Mouse (Mus musculus): ENCODE measurements around the gene Galnt14. TPM values are rescaled to one million over a fixed set of nuclear protein-coding genes. Genes with fewer than 3 reads are reported as not detected.

Galnt14 gene
- total RNA-seq, 2 experiments from 2014 or later, result not detected

- intact Hi-C loops (cut with DNase I), result no loop called here
These were observed 122.7 kb downstream of the Galnt14 start for GRCm38 (mm10) chr17:73587573-73587972.

GRCm38 (mm10) chr17:73574186-73574585 lies 136.1 kb downstream of the Galnt14 start:
- intact Hi-C loops (cut with DNase I), result loop anchor here (5.0 to 10.0 kb wide), 2 partner anchors 141 to 168 kb away; partner anchors contain the start of gene Galnt14
- no peak for DNase-seq

More at GRCm38 (mm10) chr17:73587573-73587972, 122.7 kb downstream of the Galnt14 start:
- no peak for DNase-seq

DNA sequence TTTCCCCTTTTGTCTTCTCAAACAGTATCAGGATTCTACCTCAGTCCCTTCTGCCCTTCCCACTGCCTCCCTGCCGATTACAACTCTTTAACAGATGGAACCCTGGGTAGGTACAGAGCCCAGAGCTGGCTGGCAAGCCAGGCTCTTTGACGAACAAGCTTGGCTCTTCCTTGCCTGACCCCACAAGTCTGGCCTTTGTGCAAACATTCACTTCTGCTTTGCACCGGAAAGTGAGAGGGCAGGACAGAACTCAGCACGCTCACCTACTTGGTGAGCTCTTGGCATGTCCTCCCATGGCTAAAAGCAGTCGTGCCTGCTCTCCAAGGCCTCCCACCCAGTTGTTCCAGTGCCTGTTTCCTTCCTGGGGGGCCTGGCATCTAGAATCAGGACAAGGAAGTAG lies 137.4 kb downstream of the Galnt14 start:
- DNase-seq, result no peak
- intact Hi-C loops (cut with DNase I), result loop anchor here (2.0 to 10.0 kb wide), 3 partner anchors 142 to 310 kb away; partner anchors contain the start of gene Galnt14

DNA sequence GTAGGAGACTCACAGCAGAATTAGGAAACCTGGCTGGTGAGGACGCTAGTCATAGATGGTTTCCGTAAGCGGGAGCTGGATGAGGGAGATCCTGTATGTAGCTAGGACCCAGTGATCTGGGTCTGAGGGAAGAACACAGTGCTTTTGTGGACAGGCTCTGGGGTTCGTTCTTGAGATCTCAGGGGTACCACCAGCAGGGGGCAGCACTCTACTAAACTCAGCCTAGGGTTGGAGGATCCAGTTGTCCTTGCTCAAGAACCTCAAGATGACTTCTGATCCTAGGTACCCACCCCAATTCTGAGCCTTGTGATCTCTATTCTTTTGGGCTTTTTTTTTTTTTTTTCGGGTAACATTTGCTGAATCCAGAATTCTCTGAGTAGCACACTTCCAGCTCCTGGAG lies 137.8 kb downstream of the Galnt14 start:
- peak; percentile 31 to 56 for DNase-seq
- intact Hi-C loops (cut with DNase I), result loop anchor here (2.0 to 10.0 kb wide), 3 partner anchors 142 to 310 kb away; partner anchors contain the start of gene Galnt14

DNA sequence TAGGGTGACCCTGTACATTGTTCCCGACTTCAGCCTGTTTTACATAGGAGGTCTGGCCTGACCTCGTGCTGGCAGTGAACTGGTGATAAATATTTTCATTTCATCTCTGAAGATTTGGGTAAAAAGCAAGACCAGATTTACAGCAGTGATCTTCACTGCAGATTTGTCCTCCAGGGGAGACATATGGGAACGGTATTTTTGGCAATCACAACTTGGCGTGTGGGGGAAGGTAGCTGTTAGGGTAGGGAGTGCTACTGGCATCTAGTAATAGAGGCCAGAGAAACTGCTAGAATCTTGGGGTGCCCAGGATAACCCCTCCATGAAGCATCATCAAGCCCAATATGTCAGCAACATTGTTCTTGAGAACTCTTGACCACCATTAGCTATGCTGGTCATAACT lies 138.3 kb downstream of the Galnt14 start:
- intact Hi-C loops (cut with DNase I), result loop anchor here (2.0 to 10.0 kb wide), 3 partner anchors 143 to 311 kb away; partner anchors contain the start of gene Galnt14
- no peak for DNase-seq

GRCm38 (mm10) chr17:73568204-73568603 lies 142.0 kb downstream of the Galnt14 start:
- no peak for DNase-seq
- intact Hi-C loops (cut with DNase I), result no loop called here

- no peak for DNase-seq
- intact Hi-C loops (cut with DNase I), result no loop called here
These were observed 149.1 kb downstream of the Galnt14 start for GRCm38 (mm10) chr17:73561149-73561548.

DNA sequence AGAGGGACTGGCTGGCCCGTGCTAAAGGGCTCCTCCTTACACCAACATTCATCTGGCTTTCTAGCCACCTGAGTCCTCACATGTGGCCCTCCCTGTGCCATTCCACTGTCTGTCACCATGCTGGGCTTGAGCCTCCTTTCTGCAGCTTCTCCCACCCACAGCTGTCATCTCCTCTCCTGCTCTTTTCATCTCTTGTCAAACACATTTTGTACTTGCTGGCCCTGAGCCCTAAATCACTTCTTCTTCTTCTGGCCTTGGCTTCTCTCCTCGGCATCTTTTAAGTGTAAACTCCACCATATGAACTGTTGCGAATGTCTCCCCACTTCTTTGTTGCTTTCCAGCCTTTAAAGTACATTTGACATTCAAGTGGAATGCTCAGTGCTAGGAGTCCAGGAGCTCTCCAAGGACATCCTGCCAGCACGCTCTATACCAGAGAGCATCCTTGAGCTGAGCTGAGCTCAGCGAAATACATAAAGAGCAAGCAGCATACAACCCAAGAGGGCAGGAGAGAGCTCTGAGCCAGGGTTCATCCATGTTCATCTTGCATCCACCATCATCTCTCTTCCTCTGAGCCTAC lies 150.0 kb downstream of the Galnt14 start:
- intact Hi-C loops (cut with DNase I), result no loop called here
- no peak for DNase-seq

DNA sequence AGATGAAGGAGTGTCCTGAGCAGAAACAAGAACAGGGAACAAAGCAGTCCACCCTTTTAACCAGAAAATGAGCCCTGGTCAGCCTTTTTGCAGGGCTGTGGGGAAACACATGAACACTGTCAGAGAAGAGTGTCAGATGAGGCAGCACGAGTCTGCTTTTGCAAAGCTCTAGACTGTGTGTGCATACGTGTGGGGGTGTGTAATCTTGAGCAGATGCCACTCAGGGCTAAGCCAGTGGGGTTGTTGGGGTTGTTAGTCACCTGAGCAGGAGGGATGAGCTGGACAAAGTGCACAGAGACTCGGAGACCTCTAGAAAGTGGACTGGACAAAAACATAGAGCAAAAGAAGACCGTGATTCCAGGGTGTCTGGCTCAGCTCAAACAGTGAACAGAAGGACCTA lies 150.8 kb downstream of the Galnt14 start:
- intact Hi-C loops (cut with DNase I), result no loop called here
- no peak for DNase-seq

DNA sequence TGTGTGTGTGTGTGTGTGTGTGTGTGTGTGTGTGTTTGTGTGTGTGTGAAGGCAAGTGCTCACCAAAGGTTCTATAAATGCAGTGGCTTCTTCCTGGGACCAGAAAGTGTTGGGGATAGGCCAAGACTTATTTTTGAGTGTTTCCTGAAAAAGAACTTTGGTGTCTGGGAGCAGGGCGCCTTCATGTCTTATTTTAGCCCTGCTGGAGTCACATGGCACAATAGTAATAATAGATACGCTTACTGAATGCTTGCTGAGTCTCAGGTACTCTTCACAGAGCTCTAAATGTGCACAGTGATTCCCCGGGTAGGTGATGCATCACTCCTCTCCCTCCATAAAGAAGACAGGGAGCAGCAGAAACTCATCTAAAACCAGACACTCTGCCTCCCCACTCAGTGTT lies 153.2 kb downstream of the Galnt14 start:
- DNase-seq, result no peak

GRCm38 (mm10) chr17:73556436-73556835 lies 153.8 kb downstream of the Galnt14 start:
- no peak for DNase-seq

More for the DNA sequence above, 153.2 kb downstream of the Galnt14 start:
- intact Hi-C loops (cut with DNase I), result no loop called here

DNA sequence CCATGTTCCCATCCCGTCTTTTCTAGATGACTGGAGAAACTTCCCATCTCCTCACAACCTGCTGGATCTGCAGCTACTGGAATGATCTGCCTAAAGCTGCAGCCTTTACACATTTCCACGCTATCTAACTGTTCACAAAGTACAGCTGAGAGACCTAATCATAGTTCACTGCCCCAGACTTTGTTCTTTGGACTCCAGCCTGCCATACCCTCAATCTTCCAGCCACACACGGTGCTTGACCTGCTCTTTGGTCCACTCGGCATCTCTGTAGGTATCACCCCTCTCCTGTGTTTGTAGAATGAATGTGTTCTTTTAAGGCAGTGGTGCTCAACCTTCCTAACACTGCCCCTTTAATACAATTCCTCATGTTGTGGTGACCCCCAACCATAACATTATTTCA lies 155.6 kb downstream of the Galnt14 start:
- intact Hi-C loops (cut with DNase I), result no loop called here
- no peak for DNase-seq

More at GRCm38 (mm10) chr17:73556436-73556835, 153.8 kb downstream of the Galnt14 start:
- intact Hi-C loops (cut with DNase I), result no loop called here

DNA sequence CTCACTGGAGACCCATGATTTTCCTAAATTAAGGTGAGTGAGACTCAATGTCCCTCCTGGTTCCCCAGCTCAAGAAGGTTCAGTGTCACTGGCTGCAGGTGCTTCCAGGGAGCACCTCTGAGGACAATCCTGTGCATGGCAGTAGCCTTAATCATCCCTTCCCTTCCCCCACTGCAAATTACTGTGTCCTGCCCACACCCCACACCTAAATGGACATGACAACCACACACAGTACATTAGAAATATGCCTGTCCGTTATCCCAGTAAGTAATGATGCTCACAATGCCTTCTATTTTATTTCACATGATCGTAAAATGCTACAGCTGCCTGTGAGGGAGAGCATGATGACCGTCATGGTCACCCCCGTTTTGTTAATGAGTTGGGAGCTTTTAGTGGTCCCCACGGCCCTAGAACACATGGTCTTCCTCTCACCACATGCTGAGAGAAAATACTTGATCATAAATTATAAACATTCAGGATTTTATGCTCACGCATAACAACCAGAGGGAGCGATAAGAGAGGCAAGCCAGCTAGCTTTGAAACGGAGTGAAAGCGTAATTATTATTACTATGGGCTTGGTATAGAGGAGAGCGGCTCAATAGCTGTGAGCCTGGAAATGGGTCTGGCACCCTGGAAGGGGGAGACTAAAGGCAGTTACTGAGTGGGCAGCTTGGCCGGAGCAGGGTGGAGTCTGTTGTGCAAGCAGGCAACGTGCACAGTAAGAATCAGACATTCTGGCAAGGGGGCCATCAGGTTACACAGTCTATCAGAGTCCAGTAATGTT lies 161.3 kb downstream of the Galnt14 start:
- intact Hi-C loops (cut with DNase I), result no loop called here
- DNase-seq, result no peak

DNA sequence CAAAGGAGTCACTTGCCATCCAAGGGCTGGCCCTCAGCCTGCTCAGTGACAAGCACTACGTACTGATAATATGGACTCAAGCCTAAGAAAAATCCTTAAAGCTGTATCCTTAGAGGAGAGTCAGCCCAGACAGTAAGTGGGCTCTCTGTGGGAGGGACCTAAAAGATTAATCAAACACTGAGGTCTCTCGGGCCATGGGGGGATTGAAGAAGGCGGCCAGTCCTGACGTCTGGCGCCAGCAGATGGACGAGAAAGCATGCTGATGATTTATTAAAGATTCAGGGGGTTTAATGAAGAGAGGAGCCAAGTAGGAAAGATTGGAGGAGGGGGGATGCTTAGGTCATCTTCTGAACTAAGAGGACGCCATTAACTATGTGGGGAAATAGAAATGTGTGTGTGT lies 162.1 kb downstream of the Galnt14 start:
- intact Hi-C loops (cut with DNase I), result no loop called here
- DNase-seq, result no peak

GRCm38 (mm10) chr17:73547483-73547882 lies 162.8 kb downstream of the Galnt14 start:
- intact Hi-C loops (cut with DNase I), result no loop called here
- no peak for DNase-seq

DNA sequence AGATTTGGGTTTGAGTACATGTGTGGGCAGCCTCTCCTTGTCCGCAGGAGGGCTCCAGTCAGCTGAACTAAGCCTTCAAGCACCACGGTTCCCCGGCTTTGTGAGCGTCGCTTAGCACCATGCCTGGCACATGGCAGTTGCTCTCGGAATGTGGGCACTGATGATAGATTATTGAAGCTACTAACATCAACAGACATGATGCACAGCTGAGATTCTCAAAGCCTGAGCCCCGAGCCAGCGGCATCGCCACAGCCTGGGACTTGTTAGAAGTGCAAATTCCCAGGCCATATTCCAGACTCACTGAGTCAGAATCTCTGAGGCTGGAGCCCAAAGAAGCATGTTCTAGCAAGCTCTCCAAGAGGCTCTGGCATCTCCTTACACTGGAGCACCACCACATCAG lies 168.3 kb downstream of the Galnt14 start:
- intact Hi-C loops (cut with DNase I), result no loop called here
- no peak for DNase-seq

DNA sequence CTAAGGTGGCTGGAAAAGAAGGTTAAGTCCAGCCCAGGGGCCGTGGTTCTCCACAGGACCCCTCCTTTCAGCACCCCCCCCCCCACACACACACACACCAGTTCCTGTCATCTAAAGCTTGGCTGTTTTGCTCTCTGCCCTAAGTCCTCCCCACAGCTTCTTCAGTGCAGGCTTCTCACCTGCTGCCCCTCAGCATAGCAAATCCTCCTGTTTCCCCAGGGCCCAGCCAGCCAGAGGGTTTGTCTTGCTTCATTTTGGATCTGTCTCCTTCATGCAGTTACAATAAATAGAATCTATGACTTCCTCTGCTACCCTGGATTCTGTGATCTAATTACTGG lies 169.1 kb downstream of the Galnt14 start:
- intact Hi-C loops (cut with DNase I), result no loop called here
- no peak for DNase-seq

- DNase-seq, result no peak
- intact Hi-C loops (cut with DNase I), result no loop called here
These were observed 169.6 kb downstream of the Galnt14 start for GRCm38 (mm10) chr17:73540409-73541232.

GRCm38 (mm10) chr17:73531896-73532295 lies 178.4 kb downstream of the Galnt14 start:
- intact Hi-C loops (cut with DNase I), result no loop called here
- DNase-seq, result no peak

GRCm38 (mm10) chr17:73522169-73522568 lies 188.1 kb downstream of the Galnt14 start:
- intact Hi-C loops (cut with DNase I), result no loop called here
- no peak for DNase-seq

DNA sequence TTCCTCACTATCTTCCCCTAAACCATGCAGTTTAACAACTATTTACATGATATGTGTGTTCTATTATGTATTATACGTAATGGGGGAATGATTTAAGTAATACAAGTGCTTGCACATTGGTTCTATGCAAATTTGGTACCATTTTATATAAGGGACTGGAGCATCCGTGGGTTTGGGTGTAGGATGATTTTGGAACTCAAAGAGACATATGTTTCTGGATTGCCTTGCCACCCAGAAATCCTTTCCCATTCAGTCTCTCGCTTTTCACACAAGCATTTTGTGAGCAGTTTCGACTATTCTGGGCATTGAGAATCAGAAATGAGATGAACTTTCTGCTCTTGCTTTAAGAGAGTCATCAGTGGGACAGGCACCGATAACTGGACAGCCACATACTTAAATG lies 190.9 kb downstream of the Galnt14 start:
- no peak for DNase-seq
- intact Hi-C loops (cut with DNase I), result no loop called here
